Mouse (Mus musculus): Measurements from ENCODE around the gene Arid1b. TPM values are rescaled to one million over a fixed set of nuclear protein-coding genes. Genes with fewer than 3 reads are reported as not detected.

The Arid1b gene
- polyA plus RNA-seq, 1 experiment from 2014 or later: 2.2 TPM

DNA sequence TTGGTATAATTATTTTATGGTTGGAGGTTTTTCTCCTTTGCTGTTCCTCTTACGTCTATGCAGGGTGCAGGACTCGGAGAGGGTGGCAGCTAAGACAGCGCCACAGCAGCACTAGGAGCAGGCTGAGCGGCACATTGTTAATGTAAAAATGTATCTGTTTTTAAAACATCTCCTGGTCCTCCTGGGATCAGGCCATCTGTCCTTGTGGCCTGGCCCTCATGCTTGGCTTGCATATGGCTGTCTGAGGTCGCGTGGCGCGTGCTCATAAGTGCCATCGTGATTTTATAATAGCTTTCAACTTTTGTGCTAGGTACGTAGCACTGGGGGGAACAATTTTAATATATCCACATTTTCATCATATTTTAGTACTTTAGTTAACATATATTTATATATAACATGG lies 201.9 kb downstream of the Arid1b start:
- 80% methylated on average over 10 of the region's 10 CpGs for WGBS (ENCODE audit: insufficient replicate concordance)
- TF ChIP-seq EP300 (IDR thresholded peaks at IDR 0.05; ENCODE audit: low read depth) (no peak), CTCF (IDR thresholded peaks at IDR 0.05; ENCODE audit: low read depth) (no peak)
- no peak overlapping the region for H3K4me2 ChIP-seq (ENCODE audit: low read depth, low read length)
- H3K36me3 ChIP-seq (replicated peaks; ENCODE audit: insufficient read depth, low read length): no peaks in the 10 kb centered on the region
- H3K27ac ChIP-seq (ENCODE audit: low read depth): no peak overlapping the region
- no peak for ATAC-seq
- H3K9ac ChIP-seq (replicated peaks): no peak overlapping the region
- no peaks in the 10 kb centered on the region for H3K27me3 ChIP-seq (ENCODE audit: insufficient read depth, low read length)
- H3K4me3 ChIP-seq (ENCODE audit: low read depth, low read length): no peak overlapping the region
- no peak for DNase-seq
- H3K9me3 ChIP-seq (ENCODE audit: low read length): no peaks in the 10 kb centered on the region
- peaks cover 27% of the 10 kb centered on the region for H3K4me1 ChIP-seq (ENCODE audit: insufficient read depth)

DNA sequence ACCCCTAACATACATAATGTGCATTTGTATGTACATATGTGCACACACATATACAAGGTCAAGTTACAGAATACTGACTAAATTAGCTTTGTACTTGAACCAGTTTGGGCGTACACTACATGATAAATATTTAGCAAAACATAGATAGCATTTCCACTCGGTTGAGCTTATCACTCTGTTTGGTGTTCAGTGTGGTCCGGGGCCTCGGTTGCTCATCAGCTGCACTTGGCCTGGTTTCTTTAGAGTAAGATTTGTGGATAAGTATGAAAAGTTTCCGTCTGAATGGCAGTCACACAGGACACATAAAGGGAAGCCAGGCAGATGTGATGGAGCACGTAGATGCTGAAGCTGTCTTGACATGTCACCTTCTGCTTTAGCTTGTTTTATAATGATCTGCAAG lies 202.4 kb downstream of the Arid1b start:
- Histone ChIP-seq H3K27ac (ENCODE audit: low read depth) (no peak overlapping the region), H3K9ac (replicated peaks) (no peak overlapping the region), H3K27me3 (ENCODE audit: insufficient read depth, low read length) (no peaks in the 10 kb centered on the region), H3K4me2 (ENCODE audit: low read depth, low read length) (no peak overlapping the region), H3K36me3 (replicated peaks; ENCODE audit: insufficient read depth, low read length) (no peaks in the 10 kb centered on the region), H3K4me3 (ENCODE audit: low read depth, low read length) (no peak overlapping the region), H3K4me1 (ENCODE audit: insufficient read depth) (peaks cover 27% of the 10 kb centered on the region), H3K9me3 (ENCODE audit: low read length) (no peaks in the 10 kb centered on the region)
- WGBS (ENCODE audit: insufficient replicate concordance): 43% methylated on average over 6 of the region's 6 CpGs
- TF ChIP-seq EP300 (IDR thresholded peaks at IDR 0.05; ENCODE audit: low read depth) (no peak), CTCF (IDR thresholded peaks at IDR 0.05; ENCODE audit: low read depth) (no peak)
- DNase-seq: no peak
- ATAC-seq: no peak

DNA sequence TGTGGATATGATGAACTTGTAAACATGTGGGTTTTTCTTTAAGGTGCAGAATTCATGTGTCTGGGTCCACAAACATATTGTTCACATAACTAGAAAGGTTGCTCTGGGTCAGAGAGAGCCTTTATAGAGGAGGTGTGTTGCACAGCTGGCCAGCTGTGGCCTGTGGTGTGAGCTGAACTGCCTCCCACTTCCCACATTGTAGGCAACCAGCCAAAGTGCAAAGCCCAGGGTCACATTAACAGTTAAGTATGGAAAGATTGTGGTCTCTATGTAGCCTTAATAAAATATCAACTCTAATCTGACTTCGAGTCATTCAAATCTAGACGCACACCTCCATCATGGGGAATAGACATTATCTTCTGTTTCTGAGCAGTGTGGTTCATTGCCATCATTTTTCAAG lies 203.0 kb downstream of the Arid1b start:
- DNase-seq (no peak), ATAC-seq (no peak)
- 69% methylated on average over 2 of the region's 2 CpGs for WGBS (ENCODE audit: insufficient replicate concordance)
- Histone ChIP-seq H3K36me3 (replicated peaks; ENCODE audit: insufficient read depth, low read length) (no peaks in the 10 kb centered on the region), H3K9me3 (ENCODE audit: low read length) (no peaks in the 10 kb centered on the region), H3K4me1 (ENCODE audit: insufficient read depth) (peaks cover 27% of the 10 kb centered on the region), H3K4me2 (ENCODE audit: low read depth, low read length) (no peak overlapping the region), H3K4me3 (ENCODE audit: low read depth, low read length) (no peak overlapping the region), H3K27me3 (ENCODE audit: insufficient read depth, low read length) (no peaks in the 10 kb centered on the region), H3K27ac (ENCODE audit: low read depth) (no peak overlapping the region), H3K9ac (replicated peaks) (no peak overlapping the region)
- no peak for TF ChIP-seq CTCF (IDR thresholded peaks at IDR 0.05; ENCODE audit: low read depth)
- no peak for TF ChIP-seq EP300 (IDR thresholded peaks at IDR 0.05; ENCODE audit: low read depth)

DNA sequence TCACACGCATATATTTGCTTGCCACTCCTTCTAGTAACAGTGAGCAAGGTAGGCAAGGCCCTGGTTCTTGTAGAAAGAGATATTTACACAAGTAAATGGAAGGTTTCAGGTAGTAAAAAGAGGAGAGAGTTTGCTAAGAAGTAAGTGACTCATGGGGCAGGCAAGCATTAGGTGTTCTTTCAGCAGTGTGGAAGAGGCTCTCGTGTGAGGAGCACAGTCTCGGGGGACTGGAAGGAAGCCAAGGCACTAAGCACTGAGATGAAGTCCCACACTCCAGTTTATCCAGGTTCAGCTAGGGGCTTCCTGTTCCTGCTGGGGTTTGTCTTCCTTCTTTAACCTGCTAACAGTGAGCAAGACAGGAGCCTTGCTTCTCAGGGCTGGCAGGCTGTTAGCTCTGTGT lies 203.6 kb downstream of the Arid1b start:
- Histone ChIP-seq H3K9ac (replicated peaks) (no peak overlapping the region), H3K27ac (ENCODE audit: low read depth) (no peak overlapping the region), H3K9me3 (ENCODE audit: low read length) (no peaks in the 10 kb centered on the region), H3K4me1 (ENCODE audit: insufficient read depth) (peaks cover 24% of the 10 kb centered on the region), H3K4me3 (ENCODE audit: low read depth, low read length) (no peak overlapping the region), H3K27me3 (ENCODE audit: insufficient read depth, low read length) (no peaks in the 10 kb centered on the region), H3K4me2 (ENCODE audit: low read depth, low read length) (no peak overlapping the region), H3K36me3 (replicated peaks; ENCODE audit: insufficient read depth, low read length) (no peaks in the 10 kb centered on the region)
- no peak for ATAC-seq
- no peak for TF ChIP-seq CTCF (IDR thresholded peaks at IDR 0.05; ENCODE audit: low read depth)
- TF ChIP-seq EP300 (IDR thresholded peaks at IDR 0.05; ENCODE audit: low read depth): no peak
- DNase-seq: no peak
- 75% methylated on average over 3 of the region's 3 CpGs for WGBS (ENCODE audit: insufficient replicate concordance)

DNA sequence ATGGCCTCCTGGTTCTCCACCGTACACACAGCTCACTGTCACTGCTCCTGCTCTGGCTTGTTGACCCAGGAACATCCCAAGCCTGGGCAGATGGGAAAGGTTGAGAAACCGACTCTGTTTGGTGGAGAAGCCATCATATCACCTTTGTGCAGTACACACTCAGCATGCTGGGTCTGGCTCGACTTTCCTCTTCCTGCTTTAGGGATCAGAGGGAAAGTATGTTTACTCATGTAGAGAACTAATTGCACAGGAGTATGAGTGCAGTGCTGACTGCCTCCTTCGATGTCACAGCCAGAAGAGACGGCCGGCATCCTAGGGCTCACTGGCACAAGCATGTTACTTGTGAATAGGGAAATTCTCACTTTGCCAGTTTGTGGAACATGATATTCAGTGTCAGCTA lies 204.1 kb downstream of the Arid1b start:
- no peaks in the 10 kb centered on the region for H3K36me3 ChIP-seq (replicated peaks; ENCODE audit: insufficient read depth, low read length)
- no peak overlapping the region for H3K9ac ChIP-seq (replicated peaks)
- peak; percentile 31; the same call in 1 of the 2 replicates for ATAC-seq
- H3K4me1 ChIP-seq (ENCODE audit: insufficient read depth): peaks cover 24% of the 10 kb centered on the region
- no peaks in the 10 kb centered on the region for H3K9me3 ChIP-seq (ENCODE audit: low read length)
- no peak overlapping the region for H3K4me2 ChIP-seq (ENCODE audit: low read depth, low read length)
- WGBS (ENCODE audit: insufficient replicate concordance): 53% methylated on average over 6 of the region's 6 CpGs
- no peak overlapping the region for H3K27ac ChIP-seq (ENCODE audit: low read depth)
- TF ChIP-seq CTCF (IDR thresholded peaks at IDR 0.05; ENCODE audit: low read depth): no peak
- TF ChIP-seq EP300 (IDR thresholded peaks at IDR 0.05; ENCODE audit: low read depth): no peak
- no peak for DNase-seq
- H3K4me3 ChIP-seq (ENCODE audit: low read depth, low read length): no peak overlapping the region
- H3K27me3 ChIP-seq (ENCODE audit: insufficient read depth, low read length): no peaks in the 10 kb centered on the region

DNA sequence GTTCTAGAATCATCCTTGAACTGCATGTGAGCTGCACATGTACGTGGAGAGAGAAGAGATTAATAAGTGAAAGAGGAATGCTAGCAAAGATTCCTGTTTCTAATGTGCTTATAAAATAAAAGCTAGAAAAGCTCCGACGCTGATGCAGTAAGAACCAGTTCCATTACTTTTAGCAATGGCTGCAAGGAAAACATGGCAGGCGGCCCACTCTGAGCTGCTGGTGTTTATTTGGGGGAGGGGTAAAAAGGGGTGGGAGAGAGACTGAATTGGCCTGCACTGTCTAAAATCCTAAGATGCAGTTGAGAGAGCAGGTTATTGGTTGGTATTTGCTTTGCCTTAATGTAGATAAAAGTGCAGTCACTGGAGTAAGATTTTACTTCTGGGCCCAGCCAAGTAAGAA lies 204.7 kb downstream of the Arid1b start:
- Histone ChIP-seq H3K27me3 (ENCODE audit: insufficient read depth, low read length) (no peaks in the 10 kb centered on the region), H3K4me3 (ENCODE audit: low read depth, low read length) (no peak overlapping the region), H3K9me3 (ENCODE audit: low read length) (no peaks in the 10 kb centered on the region), H3K4me2 (ENCODE audit: low read depth, low read length) (no peak overlapping the region), H3K36me3 (replicated peaks; ENCODE audit: insufficient read depth, low read length) (no peaks in the 10 kb centered on the region), H3K9ac (replicated peaks) (no peak overlapping the region), H3K4me1 (ENCODE audit: insufficient read depth) (peaks cover 29% of the 10 kb centered on the region), H3K27ac (ENCODE audit: low read depth) (no peak overlapping the region)
- 82% methylated on average over 4 of the region's 4 CpGs for WGBS (ENCODE audit: insufficient replicate concordance)
- TF ChIP-seq EP300 (IDR thresholded peaks at IDR 0.05; ENCODE audit: low read depth) (no peak), CTCF (IDR thresholded peaks at IDR 0.05; ENCODE audit: low read depth) (no peak)
- ATAC-seq: no peak
- no peak for DNase-seq

DNA sequence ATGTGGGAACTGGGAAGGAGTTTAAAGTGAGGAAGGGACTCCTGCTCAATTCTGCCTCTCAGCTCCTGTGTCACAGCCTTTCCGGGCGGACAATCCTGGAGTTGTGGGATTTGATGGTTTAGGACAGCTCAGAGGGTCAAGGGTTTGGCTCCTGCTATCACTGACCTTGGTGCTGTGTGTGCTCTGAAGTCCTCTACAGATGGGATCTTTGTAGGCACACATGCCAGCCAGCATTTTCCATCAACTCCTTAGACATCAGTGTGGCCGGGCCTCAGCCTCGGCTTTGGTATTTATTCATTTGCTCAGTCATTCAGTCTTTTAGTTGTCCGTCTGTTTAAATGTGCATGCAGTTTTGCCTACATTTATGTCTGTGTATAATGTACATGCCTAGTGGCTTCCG lies 206.5 kb downstream of the Arid1b start:
- Histone ChIP-seq H3K9me3 (ENCODE audit: low read length) (no peaks in the 10 kb centered on the region), H3K36me3 (replicated peaks; ENCODE audit: insufficient read depth, low read length) (no peaks in the 10 kb centered on the region), H3K9ac (replicated peaks) (no peak overlapping the region), H3K4me2 (ENCODE audit: low read depth, low read length) (no peak overlapping the region), H3K27me3 (ENCODE audit: insufficient read depth, low read length) (no peaks in the 10 kb centered on the region), H3K27ac (ENCODE audit: low read depth) (no peak overlapping the region), H3K4me3 (ENCODE audit: low read depth, low read length) (no peak overlapping the region), H3K4me1 (ENCODE audit: insufficient read depth) (peaks cover 30% of the 10 kb centered on the region)
- no peak for TF ChIP-seq EP300 (IDR thresholded peaks at IDR 0.05; ENCODE audit: low read depth)
- no peak for TF ChIP-seq CTCF (IDR thresholded peaks at IDR 0.05; ENCODE audit: low read depth)
- no peak for ATAC-seq
- WGBS (ENCODE audit: insufficient replicate concordance): 82% methylated on average over 6 of the region's 6 CpGs
- DNase-seq: no peak

Data from liver, postnatal 0 days (tissue).